In the genomic region with DNA sequence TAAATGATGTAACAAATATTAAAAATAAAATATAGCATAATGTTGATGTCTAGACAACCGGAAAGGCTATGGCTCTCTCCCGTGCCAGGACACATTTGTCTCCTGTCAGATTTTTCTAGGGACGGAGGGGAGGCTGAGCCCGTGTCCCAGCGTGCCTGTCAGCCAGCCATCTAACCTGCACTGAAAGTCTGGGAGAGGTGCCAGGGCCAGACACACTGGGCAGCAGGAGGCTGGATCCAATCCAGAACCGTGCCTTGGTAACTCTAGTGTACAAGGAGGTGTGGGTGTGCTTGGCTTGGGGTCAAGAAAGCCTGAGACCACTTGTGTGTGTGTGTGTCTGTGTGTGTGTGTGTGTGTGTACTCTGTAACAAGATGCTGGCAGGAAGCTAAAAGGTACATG, we compare ENCODE assay signal across 8 mouse cellular contexts. TPM values are rescaled to one million over a fixed set of nuclear protein-coding genes. Genes with fewer than 3 reads are reported as not detected.
DNase-seq lines count a peak whose midpoint lies in the region; ATAC-seq lines count a peak whose summit lies in the region.

No protein-coding gene starts in this region.

- WGBS in neural tube, embryonic 14.5 days = 52% methylated on average over 6 of the region's 6 CpGs
- 35% methylated on average over 6 of the region's 6 CpGs for WGBS in hindbrain, embryonic 16.5 days

- no peak overlapping the region for H3K4me3 ChIP-seq in neural tube, embryonic 14.5 days (ENCODE audit: low read depth, low read length)
- H3K4me3 ChIP-seq in hindbrain, embryonic 16.5 days (ENCODE audit: low read length) = no peak overlapping the region

- H3K27ac ChIP-seq in neural tube, embryonic 14.5 days (ENCODE audit: low read depth, low read length) = 0 out of 2 replicates have a peak overlapping the region, but pooled peaks have one; percentile 12
- H3K27ac ChIP-seq in hindbrain, embryonic 16.5 days (ENCODE audit: low read depth, low read length) = peak overlapping the region; percentile 36; the same call in 1 of the 2 replicates

- no peak overlapping the region for H3K4me2 ChIP-seq in neural tube, embryonic 14.5 days (ENCODE audit: low read depth, low read length)
- H3K4me2 ChIP-seq in hindbrain, embryonic 16.5 days (ENCODE audit: low read length) = no peak overlapping the region

- DNase-seq in neural tube, embryonic 10.5 days (ENCODE audit: extremely low spot score, low spot score) = no peak
- DNase-seq in cerebellum, adult 8-10 months = peak; percentile 92
- peak; percentile 86 to 91 for DNase-seq in lung, postnatal 4 days
- no peak for DNase-seq in frontal cortex, postnatal 14 days (ENCODE audit: low spot score in 2 of 2)
- DNase-seq in spleen, adult 18-20 months = no peak

- H3K36me3 ChIP-seq in neural tube, embryonic 14.5 days (ENCODE audit: control insufficient read depth, insufficient read depth, low read length) = no peaks in the 10 kb centered on the region
- no peaks in the 10 kb centered on the region for H3K36me3 ChIP-seq in hindbrain, embryonic 16.5 days (ENCODE audit: control insufficient read depth, insufficient read depth, low read length)

- H3K27me3 ChIP-seq in neural tube, embryonic 14.5 days (ENCODE audit: control insufficient read depth, insufficient read depth, low read length) = no peaks in the 10 kb centered on the region
- H3K27me3 ChIP-seq in hindbrain, embryonic 16.5 days (replicated peaks; ENCODE audit: control insufficient read depth, insufficient read depth, low read length) = no peaks in the 10 kb centered on the region

- ATAC-seq in neural tube, embryonic 14.5 days (ENCODE audit: low read depth) = peak; percentile 59; the same call in 1 of the 2 replicates
- ATAC-seq in hindbrain, embryonic 16.5 days = peak; percentile 84
- no peak for ATAC-seq in granulocyte monocyte progenitor cell, adult 5-6 weeks (replicated peaks; ENCODE audit: poor library complexity, severe bottlenecking)

- H3K9me3 ChIP-seq in neural tube, embryonic 14.5 days (ENCODE audit: control insufficient read depth, low read length) = no peaks in the 10 kb centered on the region
- H3K9me3 ChIP-seq in hindbrain, embryonic 16.5 days (ENCODE audit: control insufficient read depth, low read length) = no peaks in the 10 kb centered on the region

- H3K9ac ChIP-seq in neural tube, embryonic 14.5 days (replicated peaks; ENCODE audit: low read depth, low read length) = no peak overlapping the region
- no peak overlapping the region for H3K9ac ChIP-seq in hindbrain, embryonic 16.5 days (ENCODE audit: low read depth, low read length)

- H3K4me1 ChIP-seq in neural tube, embryonic 14.5 days (ENCODE audit: control insufficient read depth, insufficient read depth, low read length) = peaks cover 4% of the 10 kb centered on the region; the same call in 1 of the 2 replicates
- H3K4me1 ChIP-seq in hindbrain, embryonic 16.5 days (ENCODE audit: control insufficient read depth, insufficient read depth, low read depth, low read length) = peaks cover 23% of the 10 kb centered on the region

RNA-seq across cellular contexts. Expression of a gene that starts 1.5 kb away (rescaled TPM):
- polyA plus RNA-seq in neural tube, embryonic 14.5 days (2014; fragmentation: Nextera tagmentation; extraction: Ambion mirVana) = 120 and 132 TPM in 2 replicates
- 147 and 162 TPM in 2 replicates for polyA plus RNA-seq in hindbrain, embryonic 16.5 days (2015; fragmentation: Nextera tagmentation; extraction: Ambion mirVana)
- 1.2 and 3.6 TPM in 2 replicates for total RNA-seq in granulocyte monocyte progenitor cell, adult 5-6 weeks (2014; fragmentation: Nextera tagmentation)
- not detected in 2 replicates for total RNA-seq in granulocyte monocyte progenitor cell, adult 5-6 weeks (2017)

RNA-seq across cellular contexts. Expression of a gene that starts 12.9 kb away (rescaled TPM):
- 74.8 and 79.6 TPM in 2 replicates for polyA plus RNA-seq in neural tube, embryonic 14.5 days (2014; fragmentation: Nextera tagmentation; extraction: Ambion mirVana)
- 73.3 and 82.1 TPM in 2 replicates for polyA plus RNA-seq in hindbrain, embryonic 16.5 days (2015; fragmentation: Nextera tagmentation; extraction: Ambion mirVana)
- total RNA-seq in granulocyte monocyte progenitor cell, adult 5-6 weeks (2014; fragmentation: Nextera tagmentation) = 102 and 115 TPM in 2 replicates
- total RNA-seq in granulocyte monocyte progenitor cell, adult 5-6 weeks (2017) = 56.8 and 75.0 TPM in 2 replicates

RNA-seq across cellular contexts. Expression of a gene that starts 35.8 kb away (rescaled TPM):
- polyA plus RNA-seq in neural tube, embryonic 14.5 days (2014; fragmentation: Nextera tagmentation; extraction: Ambion mirVana) = 0.48 and 0.57 TPM in 2 replicates
- polyA plus RNA-seq in hindbrain, embryonic 16.5 days (2015; fragmentation: Nextera tagmentation; extraction: Ambion mirVana) = 4.2 and 4.6 TPM in 2 replicates
- total RNA-seq in granulocyte monocyte progenitor cell, adult 5-6 weeks (2014; fragmentation: Nextera tagmentation) = not detected in 2 replicates
- total RNA-seq in granulocyte monocyte progenitor cell, adult 5-6 weeks (2017) = not detected in 2 replicates

RNA-seq across cellular contexts. Expression of a gene that starts 42.2 kb away (rescaled TPM):
- polyA plus RNA-seq in neural tube, embryonic 14.5 days (2014; fragmentation: Nextera tagmentation; extraction: Ambion mirVana) = 42.2 and 47.0 TPM in 2 replicates
- polyA plus RNA-seq in hindbrain, embryonic 16.5 days (2015; fragmentation: Nextera tagmentation; extraction: Ambion mirVana) = 44.0 and 45.3 TPM in 2 replicates
- 15.7 and 18.7 TPM in 2 replicates for total RNA-seq in granulocyte monocyte progenitor cell, adult 5-6 weeks (2014; fragmentation: Nextera tagmentation)
- 5.4 and 6.5 TPM in 2 replicates for total RNA-seq in granulocyte monocyte progenitor cell, adult 5-6 weeks (2017)

RNA-seq across cellular contexts. Expression of a gene that starts 42.9 kb away (rescaled TPM):
- polyA plus RNA-seq in neural tube, embryonic 14.5 days (2014; fragmentation: Nextera tagmentation; extraction: Ambion mirVana) = 60.3 and 72.5 TPM in 2 replicates
- polyA plus RNA-seq in hindbrain, embryonic 16.5 days (2015; fragmentation: Nextera tagmentation; extraction: Ambion mirVana) = 77.0 and 81.1 TPM in 2 replicates
- 80.5 and 90.8 TPM in 2 replicates for total RNA-seq in granulocyte monocyte progenitor cell, adult 5-6 weeks (2014; fragmentation: Nextera tagmentation)
- total RNA-seq in granulocyte monocyte progenitor cell, adult 5-6 weeks (2017) = 44.9 and 89.9 TPM in 2 replicates

Comparison
In these comparisons a context has a peak if more than half of its experiments do, and no peak if none do; other contexts are left out.
1. DNase-seq: peak in cerebellum, adult 8-10 months (single experiment) and lung, postnatal 4 days (2 of 2); none in neural tube, embryonic 10.5 days (single experiment), frontal cortex, postnatal 14 days (0 of 2) and spleen, adult 18-20 months (0 of 2).